Mouse (Mus musculus) liver, postnatal 0 days (tissue): ENCODE results near the gene Avpi1. TPM values are rescaled to one million over a fixed set of nuclear protein-coding genes. Genes with fewer than 3 reads are reported as not detected.
"Not testable (repeated sequence)": the region's sequence is repeated elsewhere in the genome, so short reads cannot be mapped to it uniquely, and the experiment has no call there.

Source experiments
- ATAC-seq: fragments of 200-750 bp; cut with Nextera tagmentation; 2 replicates; pipeline ENCODE4 v1.8.0; 2017; ENCODE audit warnings: mild to moderate bottlenecking, moderate library complexity
- DNase-seq: peaks from one replicate; pipeline ENCODE4 v3.0.0-alpha.2; 2016
- H3K27ac ChIP-seq: fragments of 300-500 bp; sonication (generic); 2 replicates; pipeline ENCODE4 v1.5.1; 2014; ENCODE audit warnings: antibody characterized with exemption, moderate library complexity, mild to moderate bottlenecking, low read depth
- H3K27me3 ChIP-seq: fragments of 300-500 bp; sonication (generic); 2 replicates; pipeline ENCODE4 v1.6.1; 2014; ENCODE audit warnings: low read length, control low read depth, mixed read lengths; ENCODE audit not compliant: insufficient read depth
- H3K36me3 ChIP-seq: fragments of 300-500 bp; sonication (generic); replicated peaks from 2 replicates; pipeline ENCODE4 v1.6.1; 2014; ENCODE audit warnings: mild to moderate bottlenecking, control low read depth, low read length, moderate library complexity, mixed read lengths; ENCODE audit not compliant: insufficient read depth
- H3K4me1 ChIP-seq: fragments of 300-500 bp; sonication (generic); 2 replicates; pipeline ENCODE4 v1.6.1; 2014; ENCODE audit warnings: antibody characterized with exemption, mild to moderate bottlenecking, control low read depth; ENCODE audit not compliant: insufficient read depth
- H3K4me2 ChIP-seq: fragments of 300-500 bp; sonication (generic); 2 replicates; pipeline ENCODE4 v1.6.1; 2014; ENCODE audit warnings: low read depth, mild to moderate bottlenecking, low read length, moderate library complexity, mixed read lengths
- H3K4me3 ChIP-seq: fragments of 300-500 bp; sonication (generic); 2 replicates; pipeline ENCODE4 v1.5.1; 2014; ENCODE audit warnings: low read depth, low read length
- H3K9ac ChIP-seq: fragments of 300-500 bp; sonication (generic); replicated peaks from 2 replicates; pipeline ENCODE4 v1.6.1; 2014; ENCODE audit warnings: mild to moderate bottlenecking, moderate library complexity
- H3K9me3 ChIP-seq: fragments of 300-500 bp; sonication (generic); 2 replicates; pipeline ENCODE4 v1.6.1; 2016; ENCODE audit warnings: mild to moderate bottlenecking, control low read depth, low read length, mixed read lengths
- CTCF ChIP-seq: sonication (generic); IDR thresholded peaks from 2 replicates; pipeline ENCODE4 v1.5.1; 2016; ENCODE audit warnings: antibody characterized with exemption, low read depth
- EP300 ChIP-seq: IDR thresholded peaks from 2 replicates; pipeline ENCODE4 v1.6.1; 2016; ENCODE audit warnings: antibody characterized with exemption, low read depth, mild to moderate bottlenecking
- WGBS: fragments of 180-500 bp; shearing (Covaris S2); extraction: QIAGEN DNeasy Blood & Tissue Kit; methylation state at CpG from one replicate; pipeline ENCODE4 v1.1.7; 2014; ENCODE audit not compliant: insufficient replicate concordance; 5-methylcytosine and 5-hydroxymethylcytosine counted together
- polyA plus RNA-seq: library from polyadenylated mRNA; unstranded; fragments of >200 nt; fragmentation: Nextera tagmentation; extraction: Ambion mirVana; gene quantifications from 2 replicates; pipeline ENCODE4 v1.2.1, GENCODE M21; 2015

Gene Avpi1
- polyA plus RNA-seq, 1 experiment from 2014 or later: 50.0 TPM

DNA sequence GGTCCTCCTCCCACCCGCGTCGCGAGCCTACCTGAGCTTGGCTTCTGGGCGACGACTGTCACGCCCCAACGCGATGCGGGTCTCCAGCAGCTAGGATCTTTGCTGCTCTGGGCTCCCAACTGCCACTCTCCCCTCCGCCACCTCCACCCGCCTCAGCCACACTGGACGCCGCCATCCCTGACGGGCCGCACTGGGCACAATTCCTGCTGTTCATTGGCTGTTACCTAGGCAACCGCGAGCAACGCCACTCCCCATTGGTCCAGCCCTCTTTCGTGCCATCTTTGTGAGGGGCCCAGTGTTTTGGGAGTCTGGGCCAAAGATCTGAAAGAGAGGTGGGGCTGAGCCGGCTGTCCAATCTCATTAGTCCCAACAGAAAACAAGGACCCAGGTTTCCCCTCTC, 42.7 kb downstream of the Avpi1 start, which contains the start of gene Morn4:
Morn4 (minus strand) TSS at position 192 of the 400 bp plus-strand sequence.
- H3K4me3 ChIP-seq: peak within 1 kb of the TSS; percentile 41
- no peaks in the 10 kb centered on the region for H3K36me3 ChIP-seq
- peaks cover 15% of the 10 kb centered on the region for H3K4me1 ChIP-seq
- ATAC-seq: no peak
- peak within 1 kb of the TSS; percentile 68 for H3K4me2 ChIP-seq
- H3K27ac ChIP-seq: no peak within 1 kb of the TSS
- no peaks in the 10 kb centered on the region for H3K9me3 ChIP-seq
- 2% methylated on average over 21 of the region's 21 CpGs for WGBS
- 0 out of 2 replicates have a peak within 1 kb of the TSS, but pooled peaks have one; percentile 2 for H3K9ac ChIP-seq
- TF ChIP-seq CTCF (no peak), EP300 (no peak)
- peak; percentile 77 for DNase-seq
- H3K27me3 ChIP-seq: no peaks in the 10 kb centered on the region

DNA sequence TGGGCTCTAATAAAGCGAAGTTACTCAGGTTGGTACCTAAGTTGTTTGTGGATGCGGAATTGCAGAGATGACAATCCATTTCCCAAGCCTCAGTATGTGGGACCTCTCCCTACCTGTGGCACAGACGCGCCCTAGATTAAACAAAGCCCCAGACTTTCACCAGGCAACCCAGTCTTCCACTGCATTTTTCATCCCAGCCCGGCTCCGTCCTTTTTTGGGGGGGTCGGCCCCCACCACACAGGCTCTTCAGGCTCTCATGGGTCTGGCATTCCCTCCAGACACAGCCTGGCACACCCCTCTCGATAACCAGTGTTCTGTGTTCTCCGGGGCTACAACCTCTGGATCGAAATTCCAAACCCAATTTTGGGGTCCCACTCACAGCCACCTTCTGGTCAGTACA, 43.2 kb downstream of the Avpi1 start:
- Histone ChIP-seq H3K36me3 (no peaks in the 10 kb centered on the region), H3K4me3 (peak overlapping the region; percentile 41), H3K4me1 (peaks cover 13% of the 10 kb centered on the region), H3K27ac (no peak overlapping the region), H3K4me2 (peak overlapping the region; percentile 68), H3K9me3 (no peaks in the 10 kb centered on the region), H3K27me3 (no peaks in the 10 kb centered on the region), H3K9ac (0 out of 2 replicates have a peak overlapping the region, but pooled peaks have one; percentile 2)
- 12% methylated on average over 10 of the region's 10 CpGs for WGBS
- DNase-seq: no peak
- TF ChIP-seq EP300: no peak
- TF ChIP-seq CTCF: no peak
- ATAC-seq: no peak

DNA sequence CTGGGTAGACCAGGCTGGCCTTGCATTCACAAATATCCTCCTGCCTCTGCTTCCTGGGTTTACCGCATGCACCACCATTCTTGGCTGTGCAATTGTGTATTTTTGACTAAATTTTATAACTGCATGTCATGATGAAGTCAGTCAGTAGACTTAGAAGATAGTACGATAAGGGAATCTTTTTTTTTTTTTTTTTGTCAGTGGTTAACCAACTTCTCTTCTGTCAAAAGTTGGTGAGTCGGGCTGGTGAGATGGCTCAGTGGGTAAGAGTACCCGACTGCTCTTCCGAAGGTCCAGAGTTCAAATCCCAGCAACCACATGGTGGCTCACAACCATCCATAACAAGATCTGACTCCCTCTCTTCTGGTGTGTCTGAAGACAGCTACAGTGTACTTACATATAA, 47.2 kb downstream of the Avpi1 start:
- not testable (repeated sequence) for H3K9me3 ChIP-seq, H3K9ac ChIP-seq, H3K4me3 ChIP-seq, H3K4me2 ChIP-seq, ATAC-seq, H3K36me3 ChIP-seq, H3K4me1 ChIP-seq, H3K27ac ChIP-seq, H3K27me3 ChIP-seq, DNase-seq
- WGBS: 77% methylated on average over 5 of the region's 5 CpGs

DNA sequence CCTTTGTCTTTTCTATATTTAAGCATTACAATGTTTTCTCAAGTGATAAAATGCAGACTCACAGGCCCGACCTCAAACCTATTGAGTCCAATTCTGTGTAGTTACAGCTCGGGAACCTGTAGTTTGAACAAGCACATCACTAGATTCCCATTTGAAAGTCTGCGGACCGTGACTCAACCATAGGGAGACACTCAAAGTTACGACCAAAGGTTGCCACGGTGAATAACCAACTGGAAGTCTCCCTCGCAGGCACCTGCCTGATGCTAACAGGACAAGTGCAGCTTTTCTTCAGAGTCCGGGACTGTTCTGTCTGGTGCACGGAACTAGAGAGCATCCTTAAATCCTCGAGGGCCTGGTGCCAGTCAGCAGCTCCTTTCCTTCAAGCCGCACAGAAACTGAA, 48.4 kb downstream of the Avpi1 start:
- H3K4me3 ChIP-seq: no peak overlapping the region
- ATAC-seq (no peak), DNase-seq (no peak)
- H3K27me3 ChIP-seq: no peaks in the 10 kb centered on the region
- H3K9me3 ChIP-seq: no peaks in the 10 kb centered on the region
- H3K4me1 ChIP-seq: no peaks in the 10 kb centered on the region; the same call in 1 of the 2 replicates
- WGBS: 75% methylated on average over 11 of the region's 11 CpGs
- no peak overlapping the region for H3K4me2 ChIP-seq
- H3K27ac ChIP-seq: no peak overlapping the region
- H3K9ac ChIP-seq: no peak overlapping the region
- TF ChIP-seq EP300 (no peak), CTCF (no peak)
- no peaks in the 10 kb centered on the region for H3K36me3 ChIP-seq

- Histone ChIP-seq H3K4me1 (no peaks in the 10 kb centered on the region), H3K36me3 (no peaks in the 10 kb centered on the region), H3K4me3 (no peak overlapping the region), H3K4me2 (no peak overlapping the region), H3K9ac (no peak overlapping the region), H3K27ac (no peak overlapping the region), H3K9me3 (no peaks in the 10 kb centered on the region), H3K27me3 (no peaks in the 10 kb centered on the region)
- peak; percentile 54 for ATAC-seq
- 66% methylated on average over 5 of the region's 5 CpGs for WGBS
- DNase-seq: no peak
- no peak for TF ChIP-seq CTCF
- no peak for TF ChIP-seq EP300
Observed at GRCm38 (mm10) chr19:42079950-42080349, 48.9 kb downstream of the Avpi1 start.

- no peak for ATAC-seq
- WGBS: 83% methylated on average over 12 of the region's 12 CpGs
- DNase-seq: no peak
- no peak overlapping the region for H3K4me2 ChIP-seq
- H3K9ac ChIP-seq: no peak overlapping the region
- no peaks in the 10 kb centered on the region for H3K36me3 ChIP-seq
- TF ChIP-seq EP300: no peak
- no peak for TF ChIP-seq CTCF
- H3K9me3 ChIP-seq: no peaks in the 10 kb centered on the region
- H3K4me3 ChIP-seq: no peak overlapping the region
- no peak overlapping the region for H3K27ac ChIP-seq
- no peaks in the 10 kb centered on the region for H3K4me1 ChIP-seq
- H3K27me3 ChIP-seq: no peaks in the 10 kb centered on the region
Observed at GRCm38 (mm10) chr19:42079006-42079405, 49.9 kb downstream of the Avpi1 start.

DNA sequence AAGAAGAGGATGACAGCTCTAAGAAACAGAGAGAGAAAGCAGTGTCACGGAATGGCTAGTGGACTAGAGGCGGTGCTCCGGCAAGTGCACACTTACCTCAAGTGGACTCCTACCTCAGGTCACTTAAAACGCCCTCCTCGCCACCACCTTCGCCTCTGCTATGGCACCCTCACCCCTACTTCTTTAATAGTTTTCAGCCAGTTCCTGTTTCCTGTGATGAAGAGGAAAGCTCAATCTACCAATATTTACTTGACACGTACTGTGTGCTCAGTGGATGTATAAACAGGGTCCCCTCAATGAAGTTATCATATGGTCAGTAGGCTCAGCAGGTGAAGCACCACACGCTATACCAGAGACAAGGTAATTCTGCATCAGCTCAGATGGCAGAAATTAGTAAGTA, 50.3 kb downstream of the Avpi1 start:
- 85% methylated on average over 8 of the region's 8 CpGs for WGBS
- H3K27ac ChIP-seq: no peak overlapping the region
- no peak overlapping the region for H3K4me2 ChIP-seq

More for the DNA sequence above, 50.3 kb downstream of the Avpi1 start:
- no peaks in the 10 kb centered on the region for H3K27me3 ChIP-seq
- DNase-seq (no peak), ATAC-seq (no peak)
- no peak overlapping the region for H3K9ac ChIP-seq
- H3K4me3 ChIP-seq: no peak overlapping the region
- no peaks in the 10 kb centered on the region for H3K9me3 ChIP-seq
- H3K4me1 ChIP-seq: no peaks in the 10 kb centered on the region
- TF ChIP-seq EP300 (no peak), CTCF (no peak)
- no peaks in the 10 kb centered on the region for H3K36me3 ChIP-seq
